In the genomic region with DNA sequence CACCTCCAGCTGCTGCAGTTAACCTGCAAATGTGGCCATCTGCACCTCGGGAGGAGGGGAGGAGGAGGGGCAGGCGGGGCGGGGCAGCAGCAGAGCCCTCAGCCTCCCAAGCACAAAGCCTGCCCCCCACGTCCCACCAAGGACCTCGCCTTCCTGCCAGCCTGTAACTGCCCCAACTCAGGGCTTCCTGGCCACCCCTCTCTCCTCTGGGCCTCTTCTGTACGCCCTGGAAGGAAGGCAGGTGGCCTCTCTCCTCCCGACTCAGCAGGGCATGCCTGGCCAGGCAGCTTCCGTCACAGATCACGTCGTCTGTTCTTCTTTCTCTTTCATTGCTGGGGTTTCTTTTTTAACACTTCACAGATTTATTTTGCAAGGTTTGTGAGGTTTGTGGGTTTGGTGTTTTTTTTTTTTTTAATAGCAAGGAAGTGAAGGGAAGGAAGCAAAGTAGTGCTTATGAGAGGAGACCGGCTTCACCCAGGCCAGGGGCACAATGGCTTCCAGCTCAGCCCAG, we compare ENCODE assay signal across 8 mouse cellular contexts.
A peak's percentile ranks its signal among the peaks of the same experiment; 100 is the strongest.
DNase-seq lines count a peak whose midpoint lies in the region; ATAC-seq and TF ChIP-seq lines count a peak whose summit lies in the region.

No protein-coding gene starts in this region.

- H3K4me3 ChIP-seq in kidney, postnatal 0 days (replicated peaks; ENCODE audit: low read depth, low read length) = no peak overlapping the region
- peak overlapping the region; percentile 9; the same call in 1 of the 2 replicates for H3K4me3 ChIP-seq in forebrain, embryonic 15.5 days

- no peak overlapping the region for H3K9ac ChIP-seq in kidney, postnatal 0 days (ENCODE audit: low read depth, low read length)
- H3K9ac ChIP-seq in forebrain, embryonic 15.5 days (replicated peaks) = no peak overlapping the region

- WGBS in kidney, postnatal 0 days = 16% methylated on average over 10 of the region's 11 CpGs
- 21% methylated on average over 11 of the region's 11 CpGs for WGBS in forebrain, embryonic 15.5 days

- DNase-seq in kidney, postnatal 0 days (ENCODE audit: low spot score) = peak; percentile 41
- no peak for DNase-seq in kidney, adult 11 months
- peak; percentile 16 to 38 for DNase-seq in thymus, adult 18-20 months
- no peak for DNase-seq in layer of hippocampus, adult 11-12 months (ENCODE audit: low spot score)
- no peak for DNase-seq in left cerebral cortex, adult 9 months (ENCODE audit: low spot score in 2 of 2)
- no peak for DNase-seq in gastrocnemius, postnatal 14 days

- no peak for ATAC-seq in kidney, postnatal 0 days (replicated peaks; ENCODE audit: low FRiP score, low read depth)
- no peak for ATAC-seq in forebrain, embryonic 15.5 days (replicated peaks)
- peak; percentile 38; the same call in 1 of the 2 replicates for ATAC-seq in megakaryocyte, adult 5-6 weeks (ENCODE audit: poor library complexity, severe bottlenecking)

- H3K4me1 ChIP-seq in kidney, postnatal 0 days (replicated peaks; ENCODE audit: insufficient read depth, low read length) = peaks cover 8% of the 10 kb centered on the region; the same call in 1 of the 2 replicates
- H3K4me1 ChIP-seq in forebrain, embryonic 15.5 days = peaks cover 39% of the 10 kb centered on the region

- no peak for TF ChIP-seq CTCF in kidney, postnatal 0 days (IDR thresholded peaks at IDR 0.05; ENCODE audit: low read depth)

- no peak overlapping the region; the same call in 1 of the 2 replicates for H3K27ac ChIP-seq in kidney, postnatal 0 days
- H3K27ac ChIP-seq in forebrain, embryonic 15.5 days (replicated peaks) = peak overlapping the region; percentile 76

- peak overlapping the region; percentile 48 for H3K4me2 ChIP-seq in kidney, postnatal 0 days (ENCODE audit: low read length)
- peak overlapping the region; percentile 34 for H3K4me2 ChIP-seq in forebrain, embryonic 15.5 days (replicated peaks)

- no peaks in the 10 kb centered on the region for H3K27me3 ChIP-seq in kidney, postnatal 0 days (ENCODE audit: insufficient read depth, low read length)
- H3K27me3 ChIP-seq in forebrain, embryonic 15.5 days = no peaks in the 10 kb centered on the region

- H3K9me3 ChIP-seq in kidney, postnatal 0 days (replicated peaks; ENCODE audit: low read length) = no peaks in the 10 kb centered on the region
- H3K9me3 ChIP-seq in forebrain, embryonic 15.5 days = no peaks in the 10 kb centered on the region

- intact Hi-C loops in gastrocnemius, postnatal 14 days (cut with DNase I; ENCODE audit: low total_unique reads) = no loop called here

- no peaks in the 10 kb centered on the region for H3K36me3 ChIP-seq in kidney, postnatal 0 days (ENCODE audit: insufficient read depth, low read length)
- H3K36me3 ChIP-seq in forebrain, embryonic 15.5 days = no peaks in the 10 kb centered on the region

Comparison
In these comparisons a context has a peak if more than half of its experiments do, and no peak if none do; other contexts are left out.
1. DNase-seq: peak in kidney, postnatal 0 days (single experiment) and thymus, adult 18-20 months (2 of 2); none in kidney, adult 11 months (single experiment), layer of hippocampus, adult 11-12 months (single experiment), left cerebral cortex, adult 9 months (0 of 2) and gastrocnemius, postnatal 14 days (single experiment).